Mouse (Mus musculus): ENCODE results near the gene Tmem30b. TPM values are rescaled to one million over a fixed set of nuclear protein-coding genes. Genes with fewer than 3 reads are reported as not detected.

The Tmem30b gene
- polyA plus RNA-seq (2012; rRNA removed) (1.9 and 2.0 TPM in 2 replicates), polyA plus RNA-seq (2014; fragmentation: Nextera tagmentation; extraction: Ambion mirVana) (3.8 and 3.9 TPM in 2 replicates)

- 4% methylated on average over 56 of the region's 61 CpGs for whole genome bisulfite sequencing (ENCODE audit: insufficient replicate concordance)
- H3K9ac ChIP-seq (replicated peaks) = no peak within 1 kb of the TSS
Measured at GRCm38 (mm10) chr12:73546086-73546711, at the start of gene Tmem30b. Tmem30b (minus strand) TSS chr12:73546392.

DNA sequence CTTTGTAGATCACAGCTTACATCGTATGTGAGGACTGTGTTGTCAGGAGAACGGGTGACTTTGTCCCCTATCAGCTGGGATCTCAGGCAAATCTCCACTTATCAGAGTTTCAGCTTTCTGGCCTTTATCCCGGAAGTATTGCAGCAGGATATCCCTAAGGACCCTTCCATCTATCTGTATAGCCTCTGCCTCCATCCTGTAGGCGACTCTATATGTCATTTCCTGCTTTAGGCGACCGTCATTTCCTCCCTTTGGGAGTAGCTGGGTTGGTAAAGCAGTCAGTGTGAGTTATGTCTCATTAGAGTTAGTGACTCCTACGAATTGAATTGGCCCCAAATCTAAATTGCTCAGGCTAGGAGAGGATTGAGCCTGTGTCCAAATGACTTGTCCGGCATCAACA is 49.0 kb upstream of the Tmem30b start:
- Histone ChIP-seq H3K27me3 (ENCODE audit: control insufficient read depth, insufficient read depth, low read length) (no peaks in the 10 kb centered on the region), H3K9me3 (ENCODE audit: control insufficient read depth, low read length) (no peaks in the 10 kb centered on the region), H3K36me3 (replicated peaks; ENCODE audit: control insufficient read depth, insufficient read depth, low read depth) (no peaks in the 10 kb centered on the region), H3K4me2 (ENCODE audit: low read depth) (no peak overlapping the region), H3K9ac (replicated peaks) (no peak overlapping the region), H3K4me3 (ENCODE audit: insufficient read depth in 1 of 2, low read depth in 2 of 2, low read length in 2 of 2) (no peak overlapping the region), H3K4me1 (replicated peaks; ENCODE audit: control insufficient read depth in 2 of 2, insufficient read depth in 2 of 2, low read length in 1 of 2) (0 out of 4 replicates have a peak, but pooled peaks cover 0 to 4% of the 10 kb centered on the region in 2 experiments), H3K27ac (no peak overlapping the region)
- ATAC-seq (ENCODE audit: insufficient read depth) (no peak), DNase-seq (ENCODE audit: low read depth in 3 of 3, low spot score in 3 of 3) (no peak)
- 27% methylated on average over 8 of the region's 8 CpGs for WGBS (ENCODE audit: insufficient replicate concordance)
- TF ChIP-seq EP300 (IDR thresholded peaks at IDR 0.05; ENCODE audit: low read depth) (no peak), CTCF (IDR thresholded peaks at IDR 0.05; ENCODE audit: low read depth) (no peak)

More at GRCm38 (mm10) chr12:73546086-73546711, at the start of gene Tmem30b:
- H3K27me3 ChIP-seq (ENCODE audit: control insufficient read depth, insufficient read depth, low read length) = peaks cover 37% of the 10 kb centered on the region
- H3K4me3 ChIP-seq (ENCODE audit: insufficient read depth in 1 of 2, low read depth in 2 of 2, low read length in 2 of 2) = peak within 1 kb of the TSS; percentile 4 to 45; a peak in 3 of 4 replicates
- TF ChIP-seq CTCF (IDR thresholded peaks at IDR 0.05; ENCODE audit: low read depth) (no peak), EP300 (IDR thresholded peaks at IDR 0.05; ENCODE audit: low read depth) (no peak)
- no peaks in the 10 kb centered on the region for H3K9me3 ChIP-seq (ENCODE audit: control insufficient read depth, low read length)
- no peaks in the 10 kb centered on the region for H3K36me3 ChIP-seq (replicated peaks; ENCODE audit: control insufficient read depth, insufficient read depth, low read depth)
- no peak within 1 kb of the TSS for H3K27ac ChIP-seq
- DNase-seq (ENCODE audit: low read depth in 3 of 3, low spot score in 3 of 3) (no peak), ATAC-seq (ENCODE audit: insufficient read depth) (peak; percentile 31; the same call in 1 of the 2 replicates)
- no peaks in the 10 kb centered on the region for H3K4me1 ChIP-seq (replicated peaks; ENCODE audit: control insufficient read depth in 2 of 2, insufficient read depth in 2 of 2, low read length in 1 of 2)
- H3K4me2 ChIP-seq (ENCODE audit: low read depth) = peak within 1 kb of the TSS; percentile 57

- Histone ChIP-seq H3K4me3 (ENCODE audit: insufficient read depth in 1 of 2, low read depth in 2 of 2, low read length in 2 of 2) (no peak overlapping the region), H3K9ac (replicated peaks) (no peak overlapping the region), H3K4me1 (replicated peaks; ENCODE audit: control insufficient read depth in 2 of 2, insufficient read depth in 2 of 2, low read length in 1 of 2) (0 out of 4 replicates have a peak, but pooled peaks cover 0 to 4% of the 10 kb centered on the region in 2 experiments), H3K9me3 (ENCODE audit: control insufficient read depth, low read length) (no peaks in the 10 kb centered on the region), H3K27me3 (ENCODE audit: control insufficient read depth, insufficient read depth, low read length) (no peaks in the 10 kb centered on the region), H3K4me2 (ENCODE audit: low read depth) (no peak overlapping the region), H3K36me3 (replicated peaks; ENCODE audit: control insufficient read depth, insufficient read depth, low read depth) (no peaks in the 10 kb centered on the region), H3K27ac (no peak overlapping the region)
- ATAC-seq (ENCODE audit: insufficient read depth) (no peak), DNase-seq (ENCODE audit: low read depth in 3 of 3, low spot score in 3 of 3) (no peak)
- TF ChIP-seq CTCF (IDR thresholded peaks at IDR 0.05; ENCODE audit: low read depth) (no peak), EP300 (IDR thresholded peaks at IDR 0.05; ENCODE audit: low read depth) (no peak)
- WGBS (ENCODE audit: insufficient replicate concordance) = 45% methylated on average over 9 of the region's 9 CpGs
Measured at GRCm38 (mm10) chr12:73594177-73594745, 48.1 kb upstream of the Tmem30b start.

- no peak overlapping the region for H3K9ac ChIP-seq (replicated peaks)
- TF ChIP-seq CTCF (IDR thresholded peaks at IDR 0.05; ENCODE audit: low read depth) (no peak), EP300 (IDR thresholded peaks at IDR 0.05; ENCODE audit: low read depth) (no peak)
- no peak overlapping the region for H3K4me2 ChIP-seq (ENCODE audit: low read depth)
- H3K27ac ChIP-seq = no peak overlapping the region
- H3K36me3 ChIP-seq (replicated peaks; ENCODE audit: control insufficient read depth, insufficient read depth, low read depth) = no peaks in the 10 kb centered on the region
- H3K4me3 ChIP-seq (ENCODE audit: insufficient read depth in 1 of 2, low read depth in 2 of 2, low read length in 2 of 2) = no peak overlapping the region
- 22% methylated on average over 12 of the region's 12 CpGs for WGBS (ENCODE audit: insufficient replicate concordance)
- no peaks in the 10 kb centered on the region for H3K27me3 ChIP-seq (ENCODE audit: control insufficient read depth, insufficient read depth, low read length)
- H3K9me3 ChIP-seq (ENCODE audit: control insufficient read depth, low read length) = no peaks in the 10 kb centered on the region
- H3K4me1 ChIP-seq (replicated peaks; ENCODE audit: control insufficient read depth in 2 of 2, insufficient read depth in 2 of 2, low read length in 1 of 2) = 0 out of 4 replicates have a peak, but pooled peaks cover 0 to 4% of the 10 kb centered on the region in 2 experiments
- DNase-seq (ENCODE audit: low read depth in 3 of 3, low spot score in 3 of 3) (no peak), ATAC-seq (ENCODE audit: insufficient read depth) (no peak)
Measured at GRCm38 (mm10) chr12:73593021-73593798, 47.0 kb upstream of the Tmem30b start.
